Mouse (Mus musculus): ENCODE data around the gene Ltbp1.

DNA sequence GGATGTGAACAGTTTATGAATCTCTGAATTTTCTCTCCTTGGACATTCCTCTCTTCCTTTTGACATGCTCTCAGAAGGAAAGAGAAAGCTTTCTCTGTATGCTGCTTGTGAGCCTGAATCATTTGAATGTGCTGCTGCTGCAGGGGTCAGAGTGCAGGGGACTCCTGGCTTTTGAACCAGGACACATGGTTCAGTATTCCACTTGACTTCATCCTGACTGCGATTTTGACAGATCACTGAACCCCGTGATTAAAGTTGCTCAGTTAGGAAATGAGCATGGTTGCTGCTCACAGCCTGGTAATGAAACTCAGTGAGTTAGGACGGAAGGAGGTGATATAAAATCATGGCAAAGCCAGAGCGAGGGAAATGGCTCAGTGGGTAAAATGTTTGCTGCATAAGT is 95.8 kb downstream of the Ltbp1 start:
- TF ChIP-seq CTCF (IDR thresholded peaks at IDR 0.05; ENCODE audit: insufficient read depth, low read depth, low read length): no peak
- no peak for TF ChIP-seq POLR2A (IDR thresholded peaks at IDR 0.05; ENCODE audit: insufficient read depth, low read depth, low read length)

Measured in olfactory bulb, adult 2 months (tissue).